Mouse (Mus musculus): ENCODE data around the gene Secisbp2. TPM values are rescaled to one million over a fixed set of nuclear protein-coding genes. Genes with fewer than 3 reads are reported as not detected.

Gene Secisbp2
- polyA plus RNA-seq, 1 experiment, result 23.3 TPM

DNA sequence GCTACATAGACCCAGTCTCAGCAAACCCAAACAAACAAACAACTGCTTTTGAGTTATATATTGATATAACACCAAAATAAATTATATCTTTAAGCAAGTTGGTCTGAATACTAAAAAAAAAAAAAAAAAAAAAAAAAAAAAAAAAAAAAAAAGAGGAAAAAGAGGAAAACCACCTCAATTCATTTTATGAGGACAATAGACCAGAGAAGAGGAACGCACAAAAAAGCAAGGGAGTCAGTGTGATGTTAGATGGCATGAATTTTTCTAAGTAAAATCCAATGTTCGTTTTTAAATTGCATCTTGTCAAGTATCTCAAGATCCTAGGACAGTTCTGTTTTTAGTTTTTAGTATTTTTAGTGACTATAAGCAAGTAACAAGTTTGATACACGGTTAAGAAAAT lies 10.1 kb upstream of the Secisbp2 start:
- Histone ChIP-seq H3K27ac (ENCODE audit: insufficient read depth, low read length) (no peak overlapping the region), H3K4me3 (ENCODE audit: insufficient read depth, low read length) (no peak overlapping the region), H3K4me1 (ENCODE audit: control insufficient read depth, insufficient read depth, low read length) (no peaks in the 10 kb centered on the region)
- TF ChIP-seq CTCF (IDR thresholded peaks at IDR 0.05; ENCODE audit: extremely low read depth, insufficient read depth, low read length), result no peak

DNA sequence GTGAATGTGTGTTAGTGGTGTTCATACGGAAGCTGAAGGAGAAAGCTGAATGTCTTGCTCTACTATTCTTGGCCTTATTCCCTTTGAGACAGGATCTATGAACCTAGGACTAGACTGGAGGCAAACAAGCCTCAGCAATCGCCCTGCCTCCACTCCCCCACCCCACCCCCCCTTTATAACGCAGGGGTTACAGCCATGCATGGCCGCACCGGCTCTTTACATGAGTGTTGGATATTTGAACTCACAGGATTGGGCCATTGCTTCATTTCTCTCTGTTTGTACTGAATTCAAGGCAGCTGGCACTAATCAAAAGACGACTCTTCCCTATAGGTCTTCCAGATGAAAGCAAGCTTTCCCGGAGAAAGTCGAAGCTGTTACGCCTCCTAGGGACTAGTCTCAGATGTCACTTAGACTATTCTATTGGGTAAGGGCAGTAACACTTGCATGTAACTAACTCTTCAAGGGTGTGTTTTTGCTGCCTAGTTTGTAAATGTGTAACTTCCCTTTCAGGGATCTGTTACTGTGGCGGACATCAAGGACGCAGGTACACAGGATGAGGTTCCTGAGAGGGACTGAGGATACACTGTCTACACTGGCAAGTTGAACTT lies 9.2 kb upstream of the Secisbp2 start:
- no peaks in the 10 kb centered on the region for H3K4me1 ChIP-seq (ENCODE audit: control insufficient read depth, insufficient read depth, low read length)
- no peak overlapping the region for H3K4me3 ChIP-seq (ENCODE audit: insufficient read depth, low read length)
- TF ChIP-seq POLR2A (IDR thresholded peaks at IDR 0.05; ENCODE audit: extremely low read depth, insufficient read depth, low read length) (no peak), CTCF (IDR thresholded peaks at IDR 0.05; ENCODE audit: extremely low read depth, insufficient read depth, low read length) (no peak)
- H3K27ac ChIP-seq (ENCODE audit: insufficient read depth, low read length), result no peak overlapping the region

DNA sequence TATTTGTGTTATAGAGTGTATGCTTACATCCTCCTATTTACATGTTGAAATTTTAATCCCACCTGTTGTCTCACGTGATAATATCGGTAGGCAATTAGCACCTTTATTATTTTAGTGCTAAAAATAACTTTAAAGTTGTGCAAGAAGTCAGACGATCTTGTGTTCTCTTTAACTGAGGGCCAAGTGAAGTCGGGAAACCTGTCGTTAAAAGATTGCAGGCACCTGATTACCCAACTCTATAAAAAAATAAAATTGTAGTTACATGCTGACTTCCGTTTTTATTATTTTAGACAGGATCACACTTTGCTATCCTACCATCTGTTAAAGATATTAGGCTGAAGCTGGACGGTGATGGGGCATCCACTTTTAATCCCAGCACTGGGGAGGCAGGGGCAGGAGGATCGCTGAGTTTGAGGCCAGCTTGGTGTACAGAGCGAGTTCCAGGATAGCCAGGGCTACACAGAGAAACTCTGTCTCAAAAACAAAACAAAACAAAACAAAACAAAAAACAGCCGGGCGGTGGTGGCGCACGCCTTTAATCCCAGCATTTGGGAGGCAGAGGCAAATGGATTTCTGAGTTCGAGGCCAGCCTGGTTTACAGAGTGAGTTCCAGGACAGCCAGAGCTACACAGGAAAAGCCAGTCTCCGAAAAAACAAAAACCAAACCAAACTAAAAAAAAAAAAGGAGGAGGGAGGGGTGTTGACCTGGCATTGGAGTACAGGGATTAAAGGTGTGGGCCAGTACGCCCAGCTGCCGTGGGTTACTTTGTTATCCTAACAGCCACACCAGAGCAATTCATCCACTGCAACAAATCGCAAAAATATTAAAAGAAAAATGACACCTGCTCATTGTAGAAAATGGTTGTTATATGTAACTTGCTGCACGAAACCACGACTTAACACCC lies 7.3 kb upstream of the Secisbp2 start:
- TF ChIP-seq CTCF (IDR thresholded peaks at IDR 0.05; ENCODE audit: extremely low read depth, insufficient read depth, low read length) (no peak), POLR2A (IDR thresholded peaks at IDR 0.05; ENCODE audit: extremely low read depth, insufficient read depth, low read length) (no peak)
- Histone ChIP-seq H3K4me3 (ENCODE audit: insufficient read depth, low read length) (peak overlapping the region; percentile 71), H3K4me1 (ENCODE audit: control insufficient read depth, insufficient read depth, low read length) (no peaks in the 10 kb centered on the region), H3K27ac (ENCODE audit: insufficient read depth, low read length) (no peak overlapping the region)

DNA sequence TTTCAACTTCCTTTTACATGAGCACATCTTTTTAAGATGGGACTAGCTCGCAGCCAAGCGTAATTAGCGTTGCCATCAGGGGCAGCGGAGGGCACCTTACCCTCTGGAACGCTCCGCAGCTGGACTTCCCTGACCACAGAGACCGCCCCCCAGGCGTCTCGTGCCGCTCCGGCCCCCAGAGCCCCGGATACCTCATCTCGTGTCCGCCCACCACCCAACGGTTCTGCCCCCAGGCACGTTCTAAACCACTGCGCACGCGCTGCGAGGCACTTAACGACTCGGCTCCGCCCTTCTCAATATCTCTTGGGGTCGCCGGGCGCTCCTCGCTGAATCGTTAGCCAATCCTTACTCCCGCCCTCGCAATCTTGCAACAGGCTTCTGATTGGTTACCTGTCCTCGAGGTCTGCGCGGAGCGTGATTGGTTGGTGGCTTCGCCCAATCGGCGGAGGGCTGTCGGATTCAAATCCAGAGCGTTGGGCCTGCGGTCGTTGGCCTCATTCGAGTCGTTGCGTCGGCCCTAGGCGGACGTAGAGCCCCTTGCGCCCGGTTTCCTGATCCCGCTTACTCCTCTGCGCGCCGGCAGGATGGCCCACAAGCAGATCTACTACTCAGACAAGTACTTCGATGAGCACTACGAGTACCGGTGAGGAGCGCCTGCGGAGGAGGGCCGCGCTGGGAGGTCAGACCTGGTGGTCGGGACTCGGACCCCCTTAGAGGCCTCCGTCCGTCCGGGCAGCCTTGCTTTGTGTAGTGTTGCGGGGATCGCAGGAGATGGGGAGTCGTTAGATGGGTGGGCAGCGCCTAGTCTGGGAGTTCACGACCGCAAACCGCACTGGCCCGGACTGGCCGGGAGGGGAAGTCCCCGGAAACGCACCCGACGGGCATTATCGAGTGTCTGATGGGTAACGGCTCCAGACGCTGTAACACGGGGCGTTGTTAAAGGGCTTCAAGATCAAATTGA lies 6.4 kb upstream of the Secisbp2 start, which contains the start of gene Cks2:
Gene Cks2 (plus strand): TSS at position 404 of the 961 bp plus-strand sequence.
- TF ChIP-seq POLR2A (IDR thresholded peaks at IDR 0.05; ENCODE audit: extremely low read depth, insufficient read depth, low read length), result peak; percentile 69; the same call in 1 of the 2 replicates
- no peak for TF ChIP-seq CTCF (IDR thresholded peaks at IDR 0.05; ENCODE audit: extremely low read depth, insufficient read depth, low read length)
- Histone ChIP-seq H3K4me3 (ENCODE audit: insufficient read depth, low read length) (peak within 1 kb of the TSS; percentile 71), H3K27ac (ENCODE audit: insufficient read depth, low read length) (no peak within 1 kb of the TSS), H3K4me1 (ENCODE audit: control insufficient read depth, insufficient read depth, low read length) (no peaks in the 10 kb centered on the region)

DNA sequence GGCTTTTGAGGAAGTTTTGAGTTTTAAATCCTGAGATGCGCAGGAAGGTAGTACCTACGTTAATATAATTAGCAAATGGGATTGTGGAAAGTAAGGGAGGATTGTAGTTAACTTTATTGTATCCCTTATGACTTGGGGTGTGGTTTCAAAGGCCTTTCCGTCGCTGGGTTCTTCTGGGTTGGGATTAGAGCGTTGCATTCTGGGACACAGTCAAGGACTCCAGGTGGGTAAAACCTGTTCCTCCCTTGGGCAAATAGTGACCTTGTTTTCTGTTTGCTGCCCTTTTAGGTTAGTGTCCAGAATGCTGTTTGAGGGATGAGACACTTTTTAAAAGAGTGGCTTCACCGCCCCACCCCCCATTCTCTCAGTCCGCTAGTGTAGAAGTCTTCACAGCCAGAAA lies 5.6 kb upstream of the Secisbp2 start:
- TF ChIP-seq CTCF (IDR thresholded peaks at IDR 0.05; ENCODE audit: extremely low read depth, insufficient read depth, low read length) (no peak), POLR2A (IDR thresholded peaks at IDR 0.05; ENCODE audit: extremely low read depth, insufficient read depth, low read length) (no peak)
- no peaks in the 10 kb centered on the region for H3K4me1 ChIP-seq (ENCODE audit: control insufficient read depth, insufficient read depth, low read length)
- H3K4me3 ChIP-seq (ENCODE audit: insufficient read depth, low read length), result peak overlapping the region; percentile 71
- no peak overlapping the region for H3K27ac ChIP-seq (ENCODE audit: insufficient read depth, low read length)

DNA sequence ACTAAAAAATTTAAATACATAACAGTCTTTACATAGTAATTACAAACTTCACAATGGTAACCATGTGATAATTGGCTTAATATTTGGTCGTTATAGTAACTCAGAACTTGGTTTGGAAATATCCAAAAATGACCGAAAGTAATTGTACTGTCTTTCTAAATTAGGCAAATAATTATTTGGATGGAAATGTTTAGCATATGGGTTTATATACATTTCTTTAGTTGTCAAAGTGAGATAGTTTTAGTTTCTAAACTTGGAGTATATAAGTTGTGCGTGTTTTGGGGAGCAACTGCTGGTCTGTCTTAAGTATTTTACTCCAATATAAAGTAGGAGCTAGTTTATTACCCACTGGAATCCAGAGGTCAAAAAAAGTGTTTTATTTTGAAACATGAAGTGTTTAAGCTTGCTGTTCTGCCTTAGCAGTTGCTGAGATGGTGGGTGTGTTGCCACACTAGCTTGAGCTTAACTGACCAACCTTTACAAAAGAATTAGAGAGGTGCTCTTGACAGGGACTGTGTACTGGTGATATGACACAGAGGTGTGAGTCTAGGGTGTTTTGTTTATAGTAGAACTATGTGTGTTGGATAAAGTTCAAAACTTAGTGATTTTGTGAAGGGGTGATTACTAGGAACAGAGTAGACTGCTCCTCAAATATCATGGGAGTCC lies 5.0 kb upstream of the Secisbp2 start:
- no peak for TF ChIP-seq POLR2A (IDR thresholded peaks at IDR 0.05; ENCODE audit: extremely low read depth, insufficient read depth, low read length)
- no peak for TF ChIP-seq CTCF (IDR thresholded peaks at IDR 0.05; ENCODE audit: extremely low read depth, insufficient read depth, low read length)
- Histone ChIP-seq H3K27ac (ENCODE audit: insufficient read depth, low read length) (no peak overlapping the region), H3K4me1 (ENCODE audit: control insufficient read depth, insufficient read depth, low read length) (no peaks in the 10 kb centered on the region), H3K4me3 (ENCODE audit: insufficient read depth, low read length) (no peak overlapping the region)

DNA sequence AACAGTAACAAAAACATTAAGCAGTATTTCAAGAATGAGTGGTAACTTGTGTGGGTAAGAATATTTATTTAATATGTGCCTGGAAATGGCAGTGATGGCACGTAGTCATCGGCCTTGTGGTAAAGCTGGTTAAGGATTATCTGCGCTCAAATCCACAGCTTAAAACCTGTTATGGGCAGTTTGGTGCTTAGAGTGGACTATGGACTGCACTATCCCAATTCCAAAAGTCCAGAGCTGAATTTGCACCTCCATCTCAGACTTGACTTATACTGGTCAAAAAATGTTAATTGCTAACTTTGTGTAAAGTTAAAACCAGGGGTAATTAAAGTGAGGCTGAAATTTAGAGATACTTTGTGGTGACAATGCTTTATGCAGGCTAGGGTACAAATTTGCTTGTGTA lies 3.7 kb upstream of the Secisbp2 start:
- TF ChIP-seq POLR2A (IDR thresholded peaks at IDR 0.05; ENCODE audit: extremely low read depth, insufficient read depth, low read length), result no peak
- no peak for TF ChIP-seq CTCF (IDR thresholded peaks at IDR 0.05; ENCODE audit: extremely low read depth, insufficient read depth, low read length)
- H3K4me1 ChIP-seq (ENCODE audit: control insufficient read depth, insufficient read depth, low read length), result no peaks in the 10 kb centered on the region
- H3K27ac ChIP-seq (ENCODE audit: insufficient read depth, low read length), result no peak overlapping the region
- no peak overlapping the region for H3K4me3 ChIP-seq (ENCODE audit: insufficient read depth, low read length)

DNA sequence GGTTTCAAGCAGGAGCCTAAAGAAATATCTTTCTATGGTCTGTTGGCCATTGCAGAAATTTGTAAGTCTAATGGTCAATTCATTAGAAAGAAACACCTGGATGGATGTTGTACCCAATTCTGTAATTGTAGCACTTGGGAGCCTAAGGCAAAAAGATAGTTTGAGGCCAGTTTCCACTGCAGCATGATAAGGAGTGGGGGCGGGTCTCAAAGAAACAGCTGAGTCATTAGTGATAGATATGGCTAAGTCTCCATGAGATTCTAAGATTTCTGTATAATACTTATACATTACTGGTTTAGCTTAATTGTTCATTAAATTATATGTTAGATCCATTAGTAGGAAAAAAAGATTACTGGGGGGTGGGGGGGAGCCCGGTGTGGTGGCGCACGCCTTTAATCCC lies 3.3 kb upstream of the Secisbp2 start:
- no peaks in the 10 kb centered on the region for H3K4me1 ChIP-seq (ENCODE audit: control insufficient read depth, insufficient read depth, low read length)
- no peak overlapping the region for H3K27ac ChIP-seq (ENCODE audit: insufficient read depth, low read length)
- TF ChIP-seq POLR2A (IDR thresholded peaks at IDR 0.05; ENCODE audit: extremely low read depth, insufficient read depth, low read length) (no peak), CTCF (IDR thresholded peaks at IDR 0.05; ENCODE audit: extremely low read depth, insufficient read depth, low read length) (no peak)
- H3K4me3 ChIP-seq (ENCODE audit: insufficient read depth, low read length), result no peak overlapping the region

DNA sequence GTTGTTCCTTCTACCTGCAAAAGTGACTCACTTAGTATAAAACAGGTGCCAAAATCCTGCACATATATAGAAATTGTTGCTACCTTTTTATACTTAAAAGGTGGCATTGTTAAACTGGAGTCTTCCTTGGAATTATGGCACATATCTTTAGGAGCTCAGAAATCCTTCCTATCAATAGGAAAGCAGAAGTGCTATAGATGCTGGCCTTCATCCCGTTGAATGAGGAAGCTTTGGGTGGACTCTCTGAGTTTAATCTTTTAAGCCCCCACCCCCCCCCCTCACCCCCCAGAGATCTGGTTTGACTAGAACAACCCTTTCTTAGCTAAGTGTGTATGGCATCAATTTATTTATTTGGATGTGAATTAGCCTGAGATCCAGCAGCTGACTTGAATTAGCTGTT lies 1.8 kb upstream of the Secisbp2 start:
- H3K27ac ChIP-seq (ENCODE audit: insufficient read depth, low read length), result no peak overlapping the region
- TF ChIP-seq POLR2A (IDR thresholded peaks at IDR 0.05; ENCODE audit: extremely low read depth, insufficient read depth, low read length) (no peak), CTCF (IDR thresholded peaks at IDR 0.05; ENCODE audit: extremely low read depth, insufficient read depth, low read length) (no peak)

More for the DNA sequence above, 1.8 kb upstream of the Secisbp2 start:
- no peak overlapping the region for H3K4me3 ChIP-seq (ENCODE audit: insufficient read depth, low read length)
- no peaks in the 10 kb centered on the region for H3K4me1 ChIP-seq (ENCODE audit: control insufficient read depth, insufficient read depth, low read length)
